Mouse (Mus musculus) liver, embryonic 12.5 days (tissue): ENCODE results near the gene Ptprn2. TPM values are rescaled to one million over a fixed set of nuclear protein-coding genes. Genes with fewer than 3 reads are reported as not detected.

ENCODE experiments used
- ATAC-seq: fragments of 200-750 bp; cut with Nextera tagmentation; 2 replicates; pipeline ENCODE4 v1.8.0; 2017; ENCODE audit warnings: moderate number of reproducible peaks, mild to moderate bottlenecking, moderate library complexity
- H3K27ac ChIP-seq: fragments of 300-500 bp; sonication (generic); 2 replicates; pipeline ENCODE4 v1.5.1; 2016; ENCODE audit warnings: mild to moderate bottlenecking
- H3K27me3 ChIP-seq: fragments of 300-500 bp; sonication (generic); replicated peaks from 2 replicates; pipeline ENCODE4 v1.6.1; 2016; ENCODE audit warnings: mild to moderate bottlenecking, moderate library complexity
- H3K36me3 ChIP-seq: fragments of 300-500 bp; sonication (generic); 2 replicates; pipeline ENCODE4 v1.6.1; 2016; ENCODE audit warnings: mild to moderate bottlenecking, moderate library complexity
- H3K4me1 ChIP-seq: fragments of 300-500 bp; sonication (generic); 2 replicates; pipeline ENCODE4 v1.6.1; 2016
- H3K4me2 ChIP-seq: fragments of 300-500 bp; sonication (generic); 2 replicates; pipeline ENCODE4 v1.6.1; 2016; ENCODE audit warnings: mild to moderate bottlenecking, moderate library complexity
- H3K4me3 ChIP-seq: fragments of 300-500 bp; sonication (generic); 2 replicates; pipeline ENCODE4 v1.5.1; 2016; ENCODE audit warnings: mild to moderate bottlenecking, moderate library complexity
- H3K9ac ChIP-seq: fragments of 300-500 bp; sonication (generic); 2 replicates; pipeline ENCODE4 v1.6.1; 2016; ENCODE audit warnings: mild to moderate bottlenecking, moderate library complexity
- H3K9me3 ChIP-seq: fragments of 300-500 bp; sonication (generic); replicated peaks from 2 replicates; pipeline ENCODE4 v1.6.1; 2016; ENCODE audit warnings: mild to moderate bottlenecking, moderate library complexity
- WGBS: fragments of 180-500 bp; shearing (Covaris S2); methylation state at CpG from one replicate; pipeline ENCODE4 v1.1.7; 2016; ENCODE audit not compliant: insufficient replicate concordance; 5-methylcytosine and 5-hydroxymethylcytosine counted together
- polyA plus RNA-seq: library from polyadenylated mRNA; unstranded; fragments of >200 nt; fragmentation: Nextera tagmentation; extraction: Ambion mirVana; gene quantifications from 2 replicates; pipeline ENCODE4 v1.2.1, GENCODE M21; 2016

The Ptprn2 gene
- polyA plus RNA-seq, 1 experiment from 2014 or later: not detected

DNA sequence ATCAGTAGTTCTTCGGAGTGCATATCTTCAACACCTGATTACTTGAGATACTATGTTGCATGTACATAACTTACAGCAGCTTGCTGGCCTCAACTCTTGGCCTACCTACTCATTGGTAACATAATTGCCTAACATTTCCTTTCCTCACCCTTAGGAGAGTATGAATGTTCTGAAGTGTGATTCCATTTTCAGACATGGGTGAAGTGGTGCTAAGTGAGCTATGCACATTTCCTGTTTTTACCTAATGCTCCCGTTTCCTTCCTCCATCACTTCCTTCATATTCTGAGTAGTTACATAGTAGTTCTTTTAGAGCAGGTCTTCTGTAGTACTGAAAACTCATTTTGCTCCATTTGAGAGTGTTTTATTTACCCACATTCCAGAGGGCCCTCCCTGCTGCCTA, 334.3 kb downstream of the Ptprn2 start:
- Histone ChIP-seq H3K36me3 (no peaks in the 10 kb centered on the region), H3K27me3 (no peaks in the 10 kb centered on the region), H3K4me3 (no peak overlapping the region), H3K9ac (no peak overlapping the region), H3K27ac (no peak overlapping the region), H3K4me2 (no peak overlapping the region), H3K9me3 (no peaks in the 10 kb centered on the region), H3K4me1 (no peaks in the 10 kb centered on the region)
- WGBS: 47% methylated on average over 2 of the region's 2 CpGs
- no peak for ATAC-seq

- no peak overlapping the region for H3K4me3 ChIP-seq
- 75% methylated on average over 3 of the region's 3 CpGs for WGBS
- H3K9me3 ChIP-seq: no peaks in the 10 kb centered on the region
- no peak for ATAC-seq
- H3K27me3 ChIP-seq: no peaks in the 10 kb centered on the region
- H3K4me1 ChIP-seq: no peaks in the 10 kb centered on the region
- H3K9ac ChIP-seq: no peak overlapping the region
- no peak overlapping the region for H3K27ac ChIP-seq
- H3K4me2 ChIP-seq: no peak overlapping the region
- H3K36me3 ChIP-seq: no peaks in the 10 kb centered on the region
Observed at GRCm38 (mm10) chr12:116823341-116823740, 337.8 kb downstream of the Ptprn2 start.

GRCm38 (mm10) chr12:116827748-116828147, 342.2 kb downstream of the Ptprn2 start:
- Histone ChIP-seq H3K27ac (no peak overlapping the region), H3K36me3 (no peaks in the 10 kb centered on the region), H3K4me2 (no peak overlapping the region), H3K9ac (no peak overlapping the region), H3K4me1 (no peaks in the 10 kb centered on the region), H3K4me3 (no peak overlapping the region), H3K27me3 (no peaks in the 10 kb centered on the region), H3K9me3 (no peaks in the 10 kb centered on the region)
- 35% methylated on average over 7 of the region's 7 CpGs for WGBS
- ATAC-seq: no peak

GRCm38 (mm10) chr12:116838611-116839192, 353.2 kb downstream of the Ptprn2 start:
- H3K4me1 ChIP-seq: no peaks in the 10 kb centered on the region
- no peaks in the 10 kb centered on the region for H3K9me3 ChIP-seq
- H3K4me3 ChIP-seq: no peak overlapping the region
- no peak overlapping the region for H3K4me2 ChIP-seq
- no peak overlapping the region for H3K27ac ChIP-seq
- no peaks in the 10 kb centered on the region for H3K36me3 ChIP-seq
- no peak for ATAC-seq
- 56% methylated on average over 3 of the region's 3 CpGs for WGBS
- H3K9ac ChIP-seq: no peak overlapping the region
- no peaks in the 10 kb centered on the region for H3K27me3 ChIP-seq

- H3K27ac ChIP-seq: no peak overlapping the region
- no peak for ATAC-seq
- H3K4me1 ChIP-seq: no peaks in the 10 kb centered on the region
- H3K4me3 ChIP-seq: no peak overlapping the region
- H3K9ac ChIP-seq: no peak overlapping the region
- no peaks in the 10 kb centered on the region for H3K27me3 ChIP-seq
- H3K36me3 ChIP-seq: no peaks in the 10 kb centered on the region
- no peak overlapping the region for H3K4me2 ChIP-seq
- H3K9me3 ChIP-seq: no peaks in the 10 kb centered on the region
- WGBS: 65% methylated on average over 8 of the region's 8 CpGs
Observed at GRCm38 (mm10) chr12:116842723-116843272, 357.3 kb downstream of the Ptprn2 start.

DNA sequence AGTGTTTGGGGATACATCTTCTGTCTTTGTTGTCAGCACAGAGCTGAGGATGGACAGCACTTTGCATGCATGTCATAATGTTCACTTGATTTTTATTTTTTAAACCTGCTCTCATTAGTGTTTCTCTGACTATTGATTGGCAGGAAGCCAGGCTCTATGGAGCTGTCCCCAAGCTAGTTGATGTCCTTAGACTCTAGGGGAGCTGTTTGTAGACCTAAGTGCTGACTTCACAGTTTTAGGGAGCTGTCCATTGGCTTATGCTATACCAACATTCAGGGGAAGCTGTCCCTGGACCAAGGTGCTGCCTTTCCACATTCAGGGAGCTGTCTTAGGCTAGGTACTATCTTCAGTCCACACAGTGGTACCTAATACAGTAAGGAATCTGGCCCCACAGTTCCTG, 360.7 kb downstream of the Ptprn2 start:
- no peak overlapping the region for H3K4me2 ChIP-seq
- H3K36me3 ChIP-seq: no peaks in the 10 kb centered on the region
- no peaks in the 10 kb centered on the region for H3K27me3 ChIP-seq
- ATAC-seq: no peak
- H3K4me3 ChIP-seq: no peak overlapping the region
- H3K9ac ChIP-seq: no peak overlapping the region
- H3K27ac ChIP-seq: no peak overlapping the region
- no peaks in the 10 kb centered on the region for H3K9me3 ChIP-seq
- no peaks in the 10 kb centered on the region for H3K4me1 ChIP-seq

- no peaks in the 10 kb centered on the region for H3K9me3 ChIP-seq
- no peak for ATAC-seq
- WGBS: 67% methylated on average over 4 of the region's 4 CpGs
- H3K4me1 ChIP-seq: no peaks in the 10 kb centered on the region
- H3K27ac ChIP-seq: no peak overlapping the region
- no peaks in the 10 kb centered on the region for H3K36me3 ChIP-seq
- H3K4me2 ChIP-seq: no peak overlapping the region
- no peak overlapping the region for H3K4me3 ChIP-seq
- H3K27me3 ChIP-seq: no peaks in the 10 kb centered on the region
- H3K9ac ChIP-seq: no peak overlapping the region
Observed at GRCm38 (mm10) chr12:116847021-116847420, 361.5 kb downstream of the Ptprn2 start.

GRCm38 (mm10) chr12:116856307-116856706, 370.8 kb downstream of the Ptprn2 start:
- WGBS: 56% methylated on average over 7 of the region's 7 CpGs
- H3K4me2 ChIP-seq: no peak overlapping the region
- H3K27me3 ChIP-seq: no peaks in the 10 kb centered on the region
- 0 out of 2 replicates have a peak, but pooled peaks cover 5% of the 10 kb centered on the region for H3K9me3 ChIP-seq
- no peak overlapping the region for H3K4me3 ChIP-seq
- no peak overlapping the region for H3K9ac ChIP-seq
- H3K36me3 ChIP-seq: no peaks in the 10 kb centered on the region
- no peak for ATAC-seq
- H3K27ac ChIP-seq: no peak overlapping the region
- no peaks in the 10 kb centered on the region for H3K4me1 ChIP-seq

GRCm38 (mm10) chr12:116861360-116862017, 376.0 kb downstream of the Ptprn2 start:
- no peak overlapping the region for H3K27ac ChIP-seq
- no peaks in the 10 kb centered on the region for H3K27me3 ChIP-seq
- H3K4me3 ChIP-seq: no peak overlapping the region
- H3K9me3 ChIP-seq: no peaks in the 10 kb centered on the region
- ATAC-seq: no peak
- 77% methylated on average over 4 of the region's 4 CpGs for WGBS
- H3K36me3 ChIP-seq: no peaks in the 10 kb centered on the region
- no peak overlapping the region for H3K9ac ChIP-seq
- no peak overlapping the region for H3K4me2 ChIP-seq
- no peaks in the 10 kb centered on the region for H3K4me1 ChIP-seq

DNA sequence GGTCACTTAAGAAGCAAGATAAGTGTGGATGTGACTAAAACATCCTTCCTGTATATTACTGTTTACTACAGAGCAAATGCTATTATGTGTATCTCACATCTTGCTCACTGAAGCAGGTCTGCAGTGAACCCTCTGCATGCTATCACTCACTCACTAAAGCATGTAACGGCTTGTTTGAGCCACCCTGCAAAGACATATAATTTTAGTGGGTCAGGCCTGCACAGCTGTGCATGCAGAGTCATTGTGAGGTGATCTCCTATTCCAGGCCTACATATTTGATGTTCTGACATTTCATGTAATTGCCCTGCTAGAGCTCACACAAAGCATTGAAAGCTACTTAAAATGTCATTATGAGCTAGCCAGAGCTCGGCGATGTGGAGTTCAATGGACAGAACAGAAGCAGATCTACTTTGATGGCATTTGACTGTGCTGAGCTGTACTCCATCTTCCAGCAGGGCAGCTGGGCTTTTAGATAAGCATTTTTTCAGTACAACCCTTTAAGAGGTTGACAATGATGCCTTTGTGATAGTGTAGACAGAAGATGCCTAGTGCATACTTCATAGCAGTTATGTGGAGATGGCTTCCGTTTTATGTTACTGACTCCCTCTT, 377.9 kb downstream of the Ptprn2 start:
- H3K4me2 ChIP-seq: no peak overlapping the region
- no peak overlapping the region for H3K27ac ChIP-seq
- no peaks in the 10 kb centered on the region for H3K36me3 ChIP-seq
- no peaks in the 10 kb centered on the region for H3K27me3 ChIP-seq
- H3K9me3 ChIP-seq: no peaks in the 10 kb centered on the region
- WGBS: 73% methylated on average over 4 of the region's 4 CpGs
- no peak overlapping the region for H3K9ac ChIP-seq
- no peak overlapping the region for H3K4me3 ChIP-seq
- no peak for ATAC-seq
- no peaks in the 10 kb centered on the region for H3K4me1 ChIP-seq

- ATAC-seq: no peak
- no peaks in the 10 kb centered on the region for H3K9me3 ChIP-seq
- no peaks in the 10 kb centered on the region for H3K27me3 ChIP-seq
- no peaks in the 10 kb centered on the region for H3K4me1 ChIP-seq
- no peak overlapping the region for H3K4me2 ChIP-seq
- no peak overlapping the region for H3K27ac ChIP-seq
- H3K9ac ChIP-seq: no peak overlapping the region
- H3K36me3 ChIP-seq: no peaks in the 10 kb centered on the region
- 88% methylated on average over 1 of the region's 1 CpGs for WGBS
- H3K4me3 ChIP-seq: no peak overlapping the region
Observed at GRCm38 (mm10) chr12:116873866-116874585, 388.5 kb downstream of the Ptprn2 start.
